Mouse (Mus musculus) MEL (cell line): ENCODE measurements around the gene Mindy1. TPM values are rescaled to one million over a fixed set of nuclear protein-coding genes. Genes with fewer than 3 reads are reported as not detected.

Experiments used
- DNase-seq: peaks from one replicate; pipeline ENCODE4 v3.0.0; 2011; ENCODE audit warnings: low read depth, low spot score
- H3K27ac ChIP-seq: 2 replicates; pipeline ENCODE4 v1.5.1; 2012; ENCODE audit warnings: low read depth, mild to moderate bottlenecking, control low read depth, low read length, moderate library complexity; ENCODE audit not compliant: control insufficient read depth
- H3K27me3 ChIP-seq, 2 experiments: fragments of 150-350 bp in 1 of 2; sonication (generic) in 1 of 2; 2 replicates each; pipeline ENCODE4 v1.6.1; 2012; ENCODE audit warnings: low read length in 2 of 2, mild to moderate bottlenecking in 2 of 2, improper control_type of control experiment in 1 of 2, moderate library complexity in 1 of 2; ENCODE audit not compliant: insufficient read depth in 2 of 2, control insufficient read depth in 1 of 2
- H3K36me3 ChIP-seq, 2 experiments: 2 replicates each; pipeline ENCODE4 v1.6.1; 2012 to 2014; ENCODE audit warnings: low read length in 2 of 2, improper control_type of control experiment in 1 of 2, inconsistent platforms in 1 of 2, mild to moderate bottlenecking in 1 of 2; ENCODE audit not compliant: insufficient read depth in 2 of 2, control insufficient read depth in 1 of 2
- H3K4me1 ChIP-seq, 2 experiments: fragments of 150-350 bp in 1 of 2; sonication (generic) in 1 of 2; 2 replicates each; pipeline ENCODE4 v1.6.1; 2012; ENCODE audit warnings: low read length in 2 of 2, improper control_type of control experiment in 1 of 2, mild to moderate bottlenecking in 1 of 2; ENCODE audit not compliant: insufficient read depth in 2 of 2, control insufficient read depth in 1 of 2
- H3K4me3 ChIP-seq, 2 experiments: fragments of 150-350 bp in 1 of 2; sonication (generic) in 1 of 2; 2 replicates each; pipeline ENCODE4 v1.5.1; 2012; ENCODE audit warnings: low read depth in 2 of 2, low read length in 2 of 2, mild to moderate bottlenecking in 2 of 2, moderate library complexity in 2 of 2, control low read depth in 1 of 2, improper control_type of control experiment in 1 of 2; ENCODE audit not compliant: control insufficient read depth in 1 of 2, insufficient read depth in 1 of 2
- H3K79me2 ChIP-seq: 2 replicates; pipeline ENCODE4 v1.6.1; 2012; ENCODE audit warnings: mild to moderate bottlenecking, low read length, moderate library complexity; ENCODE audit not compliant: control insufficient read depth, poor library complexity, insufficient read depth
- H3K9ac ChIP-seq: 2 replicates; pipeline ENCODE4 v1.6.1; 2012; ENCODE audit warnings: low read depth, mild to moderate bottlenecking, control low read depth, low read length, moderate library complexity; ENCODE audit not compliant: control insufficient read depth, poor library complexity, severe bottlenecking
- H3K9me3 ChIP-seq: fragments of 150-350 bp; sonication (generic); replicated peaks from 2 replicates; pipeline ENCODE4 v1.6.1; 2012; ENCODE audit warnings: mild to moderate bottlenecking, low read length, improper control_type of control experiment, moderate library complexity; ENCODE audit not compliant: insufficient read depth
- CHD2 ChIP-seq: IDR thresholded peaks from 2 replicates; pipeline ENCODE4 v1.6.1; 2011; ENCODE audit warnings: low read length, improper control_type of control experiment
- CTCF ChIP-seq, 3 experiments: IDR thresholded peaks in 2 of 3; conservative IDR thresholded peaks in 1 of 3; 2 replicates each; pipeline ENCODE4 v1.5.1; 2011 to 2012; ENCODE audit warnings: low read length in 3 of 3, low read depth in 2 of 3, mild to moderate bottlenecking in 2 of 3, improper control_type of control experiment in 1 of 3, inconsistent platforms in 1 of 3, mixed read lengths in 1 of 3, moderate library complexity in 1 of 3; ENCODE audit not compliant: control insufficient read depth in 1 of 3, insufficient read depth in 1 of 3, poor library complexity in 1 of 3, severe bottlenecking in 1 of 3
- E2F4 ChIP-seq: IDR thresholded peaks from 2 replicates; pipeline ENCODE4 v1.6.1; 2011; ENCODE audit warnings: low read depth, low read length, improper control_type of control experiment, borderline replicate concordance
- ELF1 ChIP-seq: IDR thresholded peaks from 2 replicates; pipeline ENCODE4 v1.6.1; 2014; ENCODE audit warnings: low read depth, mild to moderate bottlenecking, inconsistent platforms, low read length, improper control_type of control experiment, moderate library complexity
- EP300 ChIP-seq, 2 experiments: IDR thresholded peaks; 2 replicates each; pipeline ENCODE4 v1.6.1; 2011; ENCODE audit warnings: improper control_type of control experiment in 2 of 2, low read length in 2 of 2, low read depth in 1 of 2, mild to moderate bottlenecking in 1 of 2
- ETS1 ChIP-seq: IDR thresholded peaks from 2 replicates; pipeline ENCODE4 v1.6.1; 2012; ENCODE audit warnings: low read depth, mild to moderate bottlenecking, inconsistent platforms, low read length, improper control_type of control experiment, moderate library complexity
- GATA1 ChIP-seq: IDR thresholded peaks from 2 replicates; pipeline ENCODE4 v1.6.1; 2011; ENCODE audit warnings: low read depth, low read length, improper control_type of control experiment
- MEF2A ChIP-seq: IDR thresholded peaks from 2 replicates; pipeline ENCODE4 v1.6.1; 2014; ENCODE audit warnings: low read depth, mild to moderate bottlenecking, inconsistent platforms, low read length, improper control_type of control experiment; ENCODE audit not compliant: poor library complexity, insufficient replicate concordance, severe bottlenecking; ENCODE audit errors: extremely low read depth
- MYB ChIP-seq: IDR thresholded peaks from 2 replicates; pipeline ENCODE4 v1.6.1; 2011; ENCODE audit warnings: mild to moderate bottlenecking, low read depth, low read length, improper control_type of control experiment
- MYC ChIP-seq: IDR thresholded peaks from 2 replicates; pipeline ENCODE4 v1.6.1; 2011; ENCODE audit warnings: low read depth, mild to moderate bottlenecking, low read length, improper control_type of control experiment, moderate library complexity
- POLR2A ChIP-seq, 2 experiments: IDR thresholded peaks; 2 replicates each; pipeline ENCODE4 v1.6.1; 2011 to 2012; ENCODE audit warnings: low read length in 2 of 2, mild to moderate bottlenecking in 2 of 2, control low read depth in 1 of 2, improper control_type of control experiment in 1 of 2, low read depth in 1 of 2, moderate library complexity in 1 of 2; ENCODE audit not compliant: control insufficient read depth in 1 of 2, insufficient read depth in 1 of 2, poor library complexity in 1 of 2
- POLR2AphosphoS2 ChIP-seq: IDR thresholded peaks from 2 replicates; pipeline ENCODE4 v1.6.1; 2011; ENCODE audit warnings: low read length, improper control_type of control experiment
- SMC3 ChIP-seq: IDR thresholded peaks from 2 replicates; pipeline ENCODE4 v1.6.1; 2011; ENCODE audit warnings: low read depth, low read length, improper control_type of control experiment
- TCF12 ChIP-seq: IDR thresholded peaks from 2 replicates; pipeline ENCODE4 v1.6.1; 2014; ENCODE audit warnings: low read depth, mild to moderate bottlenecking, inconsistent platforms, low read length, improper control_type of control experiment, moderate library complexity
- USF1 ChIP-seq: IDR thresholded peaks from 2 replicates; pipeline ENCODE4 v1.6.1; 2014; ENCODE audit warnings: low read depth, mild to moderate bottlenecking, inconsistent platforms, low read length, improper control_type of control experiment, moderate library complexity
- USF2 ChIP-seq, 2 experiments: IDR thresholded peaks; 2 replicates each; pipeline ENCODE4 v1.6.1; 2011 to 2012; ENCODE audit warnings: improper control_type of control experiment in 2 of 2, low read length in 2 of 2, borderline replicate concordance in 1 of 2, inconsistent platforms in 1 of 2, low read depth in 1 of 2, mild to moderate bottlenecking in 1 of 2; ENCODE audit not compliant: insufficient read depth in 1 of 2
- ZKSCAN1 ChIP-seq: IDR thresholded peaks from 2 replicates; pipeline ENCODE4 v1.6.1; 2012; ENCODE audit warnings: low read depth, mild to moderate bottlenecking, inconsistent platforms, low read length, improper control_type of control experiment, moderate library complexity
- ZMIZ1 ChIP-seq: IDR thresholded peaks from 2 replicates; pipeline ENCODE4 v1.6.1; 2012; ENCODE audit warnings: low read depth, mild to moderate bottlenecking, inconsistent platforms, low read length, improper control_type of control experiment, moderate library complexity
- polyA plus RNA-seq, 2 experiments: library from polyadenylated mRNA; stranded (reverse) in 1 of 2; unstranded in 1 of 2; fragments of >175 nt in 1 of 2; fragments of >200 nt in 1 of 2; gene quantifications; 2 replicates each; pipeline versions ENCODE4 v1.2.1 to v1.2.4; 2012; ENCODE audit warnings: low replicate concordance in 2 of 2, low read depth in 1 of 2; ENCODE audit not compliant: insufficient read length in 2 of 2, insufficient read depth in 1 of 2, missing spikeins in 1 of 2
- total RNA-seq: library from RNA; depleted of rRNA; stranded (reverse); fragments of 300-350 nt; gene quantifications from 2 replicates; pipeline ENCODE4 v1.2.3, GENCODE M21; 2012

The Mindy1 gene
- total and polyA plus RNA-seq, 3 experiments, result 203 to 234 TPM; not detected in 1

DNA sequence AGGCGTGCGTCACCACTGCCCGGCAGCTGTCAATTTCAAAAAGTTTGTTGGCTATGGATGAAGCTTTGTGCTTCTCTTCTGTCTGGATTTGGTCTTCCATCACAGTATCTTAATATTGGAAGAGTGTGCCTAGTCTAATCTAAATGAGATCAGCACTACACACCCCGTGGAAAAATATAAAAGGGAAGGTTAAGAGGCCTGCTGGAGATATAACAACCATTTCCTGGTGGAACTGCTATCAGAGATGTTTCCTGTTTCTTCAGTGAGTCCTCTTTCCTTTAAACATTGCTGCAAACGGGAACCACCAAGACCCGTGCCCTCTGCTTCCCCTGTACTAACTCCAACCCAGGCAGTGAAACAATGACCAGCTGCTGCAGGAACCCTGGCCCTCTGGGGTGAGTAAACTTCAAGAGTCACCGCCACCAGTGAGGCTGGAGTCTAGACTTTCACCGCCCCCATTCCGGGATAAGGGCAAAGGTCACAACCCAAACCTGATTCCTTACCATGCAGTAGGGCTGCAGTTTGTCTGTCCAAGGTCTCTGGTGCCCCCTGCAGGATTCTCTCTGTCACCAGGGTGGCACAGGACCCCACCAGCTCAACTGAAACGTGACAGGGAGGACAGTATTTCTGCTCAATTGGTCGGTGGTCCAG, 17.9 kb upstream of the Mindy1 start (continued):
- no peak for TF ChIP-seq MYB
- TF ChIP-seq USF2 (IDR thresholded peaks at IDR 0.05; ENCODE audit: borderline replicate concordance in 1 of 2, insufficient read depth in 1 of 2, low read depth in 1 of 2, low read length in 2 of 2), result no peak

DNA sequence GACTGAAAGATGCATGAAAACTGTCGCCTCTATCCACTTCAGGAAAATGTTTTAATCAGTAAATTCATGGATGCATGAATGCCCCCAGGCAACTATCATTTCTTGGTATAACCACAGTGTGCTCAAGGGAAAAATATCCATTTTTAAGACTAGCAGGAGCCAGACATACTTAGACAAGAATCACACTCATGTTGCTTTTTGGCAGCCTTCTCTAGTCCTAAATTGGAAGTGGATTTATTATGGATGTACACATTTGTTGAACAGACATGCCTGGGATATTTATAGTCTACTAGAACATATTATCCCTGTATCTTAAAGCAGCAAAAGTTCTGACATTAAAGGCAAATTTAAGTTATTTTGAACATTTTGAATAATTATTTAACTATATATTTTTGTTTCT, 16.4 kb upstream of the Mindy1 start:
- Histone ChIP-seq H3K36me3 (peaks cover 3 to 22% of the 10 kb centered on the region in 2 experiments; a peak in 3 of 4 replicates), H3K4me3 (no peak overlapping the region), H3K9ac (no peak overlapping the region), H3K4me1 (no peaks in the 10 kb centered on the region), H3K27ac (no peak overlapping the region), H3K79me2 (no peaks in the 10 kb centered on the region), H3K27me3 (no peaks in the 10 kb centered on the region), H3K9me3 (no peaks in the 10 kb centered on the region)
- no peak for DNase-seq
- no peak for TF ChIP-seq GATA1
- TF ChIP-seq EP300 (IDR thresholded peaks at IDR 0.05; ENCODE audit: low read depth in 1 of 2, low read length in 2 of 2), result no peak
- no peak for TF ChIP-seq ETS1

DNA sequence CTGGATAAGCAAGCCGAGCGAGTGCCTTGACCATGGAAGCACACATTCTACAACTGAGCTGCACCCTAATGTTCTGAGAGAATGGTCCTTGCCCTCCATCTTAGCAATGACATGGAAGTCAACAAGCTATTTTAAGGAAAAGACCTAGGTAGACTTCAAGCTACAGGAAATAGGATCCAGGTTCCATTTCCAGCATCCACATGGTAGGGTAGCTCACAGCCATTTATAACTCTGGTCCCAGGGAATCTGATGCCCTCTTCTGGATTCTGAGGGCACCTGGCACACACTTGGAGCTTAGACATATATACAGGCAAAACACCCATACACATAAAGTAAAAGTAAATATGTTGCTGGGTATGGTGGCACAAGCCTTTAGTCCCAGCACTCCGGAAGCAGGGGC, 15.1 kb upstream of the Mindy1 start:
- Histone ChIP-seq H3K4me1 (no peaks in the 10 kb centered on the region), H3K27me3 (no peaks in the 10 kb centered on the region), H3K9ac (no peak overlapping the region), H3K9me3 (no peaks in the 10 kb centered on the region), H3K36me3 (peaks cover 3 to 22% of the 10 kb centered on the region in 2 experiments; a peak in 3 of 4 replicates), H3K79me2 (no peaks in the 10 kb centered on the region), H3K27ac (no peak overlapping the region), H3K4me3 (no peak overlapping the region)
- TF ChIP-seq E2F4 (no peak), CTCF (IDR thresholded peaks at IDR 0.05 in 2 of 3, conservative IDR thresholded peaks at IDR 0.05 in 1 of 3; ENCODE audit: control insufficient read depth in 1 of 3, insufficient read depth in 1 of 3, low read depth in 2 of 3, low read length in 3 of 3, poor library complexity in 1 of 3, severe bottlenecking in 1 of 3) (peak in 1 of 3 experiments; percentile 12; a peak in 1 of 6 replicates)
- no peak for DNase-seq

DNA sequence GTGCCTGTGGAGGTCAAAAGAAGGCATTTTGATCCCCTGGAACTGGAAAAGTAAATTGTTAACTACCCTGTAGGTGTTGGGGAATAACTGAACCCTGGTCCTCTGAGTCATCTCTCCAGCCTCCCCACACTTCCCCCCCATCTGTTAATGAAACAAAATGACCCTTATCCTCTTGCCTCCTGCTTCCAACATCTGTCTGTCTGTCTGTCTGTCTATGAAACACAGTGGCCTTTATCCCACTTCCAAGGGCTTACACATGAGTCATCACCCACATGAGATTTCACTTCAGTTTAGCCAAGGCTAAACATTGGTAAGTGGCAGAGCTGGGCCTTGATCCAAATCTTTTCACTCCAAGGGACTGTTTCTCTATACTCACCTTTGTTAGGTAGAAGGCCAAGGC, 13.3 kb upstream of the Mindy1 start:
- no peak overlapping the region for H3K27ac ChIP-seq
- H3K79me2 ChIP-seq, result no peaks in the 10 kb centered on the region
- no peak for DNase-seq
- no peaks in the 10 kb centered on the region for H3K4me1 ChIP-seq
- H3K9ac ChIP-seq, result no peak overlapping the region
- no peak overlapping the region for H3K4me3 ChIP-seq
- H3K9me3 ChIP-seq, result no peaks in the 10 kb centered on the region
- peaks cover 3 to 14% of the 10 kb centered on the region in 2 experiments; a peak in 3 of 4 replicates for H3K36me3 ChIP-seq
- no peaks in the 10 kb centered on the region for H3K27me3 ChIP-seq
- TF ChIP-seq SMC3, result no peak
- TF ChIP-seq MEF2A, result no peak
- TF ChIP-seq TCF12, result no peak
- TF ChIP-seq USF2 (IDR thresholded peaks at IDR 0.05; ENCODE audit: borderline replicate concordance in 1 of 2, insufficient read depth in 1 of 2, low read depth in 1 of 2, low read length in 2 of 2), result no peak
- no peak for TF ChIP-seq POLR2A (IDR thresholded peaks at IDR 0.05; ENCODE audit: control insufficient read depth in 1 of 2, insufficient read depth in 1 of 2, low read depth in 1 of 2, low read length in 2 of 2, poor library complexity in 1 of 2)
- no peak for TF ChIP-seq POLR2AphosphoS2
- no peak for TF ChIP-seq ZKSCAN1
- TF ChIP-seq ELF1, result no peak
- no peak for TF ChIP-seq ZMIZ1
- TF ChIP-seq MYC, result no peak
- no peak for TF ChIP-seq USF1
- no peak for TF ChIP-seq CHD2
- TF ChIP-seq GATA1, result no peak
- TF ChIP-seq, all 39 proteins: peak for 0
